Mouse (Mus musculus) MN1 (cell line): ENCODE measurements at regions not wholly inside any gene's neighbourhood (a gene's known extent, or its start where the extent isn't known, plus 50 kb on each side); places are given as distances from the start of the nearest gene placed in this dataset.

Experiments used
- DNase-seq: peaks from one replicate; pipeline ENCODE4 v3.0.0-alpha.2; 2016; ENCODE audit warnings: low spot score

DNA sequence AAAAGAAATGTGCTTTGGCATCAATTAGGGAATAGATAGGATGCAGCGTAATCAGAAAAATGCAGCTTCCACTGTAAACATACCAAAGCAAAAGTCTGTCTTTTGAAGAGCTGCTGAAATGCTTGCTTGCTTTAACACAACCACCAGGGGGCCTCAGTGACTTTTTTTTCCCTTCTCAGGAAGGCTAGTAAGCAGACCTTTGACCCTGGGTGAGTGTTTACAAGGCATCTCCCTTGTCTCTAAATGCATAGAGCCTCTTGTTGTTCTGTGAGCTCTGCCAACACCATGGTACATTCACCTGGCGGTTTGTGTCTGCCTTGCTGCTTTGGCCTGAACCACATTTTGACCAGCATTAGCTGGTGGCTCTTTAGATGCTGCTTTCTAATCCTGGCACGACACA, 191.9 kb upstream of the C9orf72 start:
- DNase-seq = no peak

DNA sequence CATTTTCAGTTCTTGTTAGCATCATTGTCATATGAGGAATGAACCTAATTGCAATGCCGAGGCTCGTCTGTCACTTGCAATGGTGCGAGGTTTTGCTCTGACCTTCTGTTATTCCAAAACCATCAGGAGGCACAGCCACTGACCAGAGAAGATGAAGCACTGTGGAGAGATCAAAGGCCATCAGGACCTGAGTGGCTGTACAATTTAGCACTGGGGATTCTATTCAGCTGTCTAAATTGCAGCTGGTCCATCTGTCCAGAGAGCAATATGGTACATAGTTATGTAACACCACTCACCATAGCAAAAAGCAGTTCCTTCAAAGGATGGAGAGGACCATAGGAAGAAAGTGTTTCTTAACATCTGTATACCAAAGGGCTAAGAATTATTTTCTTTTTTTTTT, 187.5 kb upstream of the C9orf72 start:
- no peak for DNase-seq

DNA sequence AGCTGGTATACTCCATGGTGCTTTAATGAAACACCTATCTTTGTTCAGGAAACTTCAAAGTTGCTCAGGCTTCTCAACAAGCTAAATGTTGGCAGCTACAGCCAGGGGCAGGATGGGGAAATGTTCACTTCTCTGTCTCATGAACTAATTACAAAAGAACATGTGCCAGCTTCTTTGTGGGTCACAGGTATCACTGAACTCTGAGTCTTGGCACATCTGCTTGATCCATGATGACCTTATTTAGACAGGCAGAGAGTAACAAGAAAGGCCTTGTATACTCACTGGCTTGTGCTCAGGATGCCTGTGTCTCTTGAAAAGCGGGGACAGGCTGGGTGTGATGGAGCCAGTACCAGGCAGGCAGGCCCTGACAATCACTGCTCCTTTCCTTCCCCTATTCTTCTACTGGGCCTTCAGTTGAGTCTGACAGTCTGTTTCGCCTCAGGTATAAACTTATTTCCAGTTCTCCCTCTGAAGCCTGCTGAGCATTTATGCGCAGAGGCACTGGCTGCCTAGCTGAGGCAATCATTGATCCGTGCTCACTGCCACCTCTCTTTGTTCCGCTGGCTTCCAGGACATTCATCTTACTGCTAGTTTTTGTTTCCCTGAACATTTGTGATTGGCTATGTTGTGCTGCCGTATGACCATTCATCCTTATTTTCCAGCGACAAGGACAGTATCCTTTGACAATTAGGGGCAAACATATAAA, 179.5 kb upstream of the C9orf72 start:
- DNase-seq = no peak

DNA sequence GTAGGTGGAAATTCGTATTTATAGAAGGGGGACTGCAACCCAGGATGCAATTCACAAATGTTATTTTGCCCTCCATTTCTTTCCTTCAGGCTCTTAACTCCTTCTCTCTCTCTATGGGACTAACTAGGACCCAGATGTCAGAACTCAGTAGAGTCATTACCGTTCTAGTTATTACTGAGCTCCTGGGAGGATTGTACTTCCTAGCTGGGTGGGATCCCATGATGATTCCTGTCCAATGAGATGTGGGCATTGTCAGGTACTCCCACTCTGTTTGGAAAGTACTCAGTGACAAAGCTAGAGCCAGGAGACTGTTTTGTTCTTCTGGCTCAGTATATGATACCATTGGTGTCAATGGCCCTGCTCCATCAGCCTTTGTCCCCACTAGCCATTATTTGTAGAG, 178.1 kb upstream of the C9orf72 start:
- no peak for DNase-seq

DNA sequence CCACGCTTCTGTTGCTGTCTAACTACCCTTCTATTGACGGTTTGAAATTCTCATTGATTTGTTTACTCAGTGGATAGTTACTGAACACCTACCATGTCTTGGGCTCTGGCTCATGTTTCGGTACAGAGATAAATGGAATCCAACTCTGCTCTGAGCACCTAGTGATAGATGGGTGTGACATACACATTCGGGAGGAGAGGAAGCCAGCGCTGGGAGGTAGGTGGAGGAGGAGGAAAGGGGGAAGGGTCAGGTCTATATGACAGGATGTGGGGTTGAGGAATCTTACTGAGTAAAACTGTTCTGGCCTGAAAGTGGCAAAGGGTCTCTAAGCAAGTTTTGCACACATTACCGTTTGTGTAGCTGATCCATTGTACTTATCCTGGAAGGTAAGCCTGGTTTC, 177.6 kb upstream of the C9orf72 start:
- DNase-seq = no peak

DNA sequence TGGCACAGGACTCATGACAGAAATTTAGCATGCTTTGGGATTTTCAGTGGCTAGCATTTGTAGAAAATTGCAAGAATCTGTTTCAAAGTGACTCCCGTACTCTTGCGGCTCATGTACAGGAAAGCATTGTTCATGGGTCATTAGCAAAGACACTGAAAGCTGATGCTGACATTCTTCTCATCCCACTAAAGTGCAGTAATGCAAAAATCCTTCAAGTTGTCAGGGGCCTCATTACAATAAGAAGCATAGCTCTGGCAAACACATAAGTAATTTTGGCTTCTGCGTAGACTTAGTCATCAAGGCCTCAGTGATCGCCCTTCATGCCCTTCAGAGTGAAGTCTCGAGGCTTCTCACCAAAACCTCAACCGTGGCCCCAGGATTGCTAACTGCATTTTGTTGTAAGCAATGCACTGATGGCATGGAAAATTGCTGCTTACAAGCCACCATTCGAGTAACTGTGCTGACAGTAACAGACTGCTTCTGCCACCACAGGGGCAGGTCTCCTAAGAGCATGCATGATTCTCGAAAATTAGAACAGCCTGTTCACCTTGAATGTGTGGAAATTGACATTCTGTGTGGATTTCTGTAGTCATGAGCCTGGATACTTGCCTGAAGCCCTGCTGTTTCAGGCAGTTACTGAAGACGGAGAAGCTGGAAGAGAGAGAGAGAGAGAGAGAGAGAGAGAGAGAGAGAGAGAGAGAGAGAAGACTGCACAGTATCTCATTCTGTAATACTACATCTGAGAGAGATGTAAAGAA, 176.6 kb upstream of the C9orf72 start:
- DNase-seq = no peak

DNA sequence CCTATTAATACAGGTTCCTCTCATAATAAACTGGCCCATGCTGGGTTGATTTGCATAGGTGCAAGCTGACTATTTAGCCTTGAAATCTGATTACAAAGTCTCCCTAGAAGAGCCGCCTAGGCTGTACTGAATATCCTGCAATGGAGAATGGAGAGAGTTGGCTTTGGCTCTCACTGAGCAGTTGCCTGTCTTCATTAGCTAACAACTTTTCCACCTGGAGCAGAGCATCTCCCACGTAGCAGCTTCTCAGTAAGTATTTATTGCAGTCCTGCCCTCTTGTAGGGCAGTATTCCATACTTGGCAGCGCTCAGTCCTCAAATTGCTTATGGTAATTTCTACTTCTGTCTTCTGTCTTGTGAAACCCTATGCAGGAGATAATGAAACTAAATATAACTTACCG, 175.8 kb upstream of the C9orf72 start:
- DNase-seq = no peak

DNA sequence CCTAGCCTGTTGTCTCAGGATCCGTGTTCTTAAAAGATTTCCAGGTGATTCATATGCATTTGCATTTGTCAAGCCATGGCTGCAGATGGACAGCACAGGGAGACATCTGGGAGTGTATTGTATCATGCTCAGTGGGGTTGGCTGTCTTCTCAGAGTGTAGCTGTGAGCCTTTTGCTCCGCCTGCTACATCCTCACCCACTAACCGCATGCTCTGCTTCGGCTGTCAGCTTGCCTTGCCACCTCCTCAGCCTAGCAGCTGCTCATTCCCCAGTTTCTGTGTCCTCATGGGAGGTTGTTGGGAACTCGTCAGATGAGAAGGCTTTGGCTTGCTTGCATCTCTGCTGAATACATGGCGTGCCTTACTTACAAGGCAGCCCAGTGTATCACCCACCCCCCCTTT, 174.5 kb upstream of the C9orf72 start:
- no peak for DNase-seq

DNA sequence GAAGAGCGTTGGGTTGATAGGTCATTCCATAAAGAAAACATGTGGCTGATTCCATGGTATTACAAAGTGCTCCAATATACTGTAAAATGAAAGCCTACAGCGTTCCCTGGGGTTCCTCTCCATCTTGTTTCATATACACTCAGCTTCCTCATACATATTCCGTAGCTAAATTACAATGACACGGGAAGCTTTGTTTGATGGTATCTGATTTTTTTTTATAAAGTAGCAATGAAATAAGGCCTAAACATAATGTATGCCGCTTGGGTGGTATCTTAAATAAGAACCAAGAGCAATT, 169.6 kb upstream of the C9orf72 start:
- no peak for DNase-seq

DNA sequence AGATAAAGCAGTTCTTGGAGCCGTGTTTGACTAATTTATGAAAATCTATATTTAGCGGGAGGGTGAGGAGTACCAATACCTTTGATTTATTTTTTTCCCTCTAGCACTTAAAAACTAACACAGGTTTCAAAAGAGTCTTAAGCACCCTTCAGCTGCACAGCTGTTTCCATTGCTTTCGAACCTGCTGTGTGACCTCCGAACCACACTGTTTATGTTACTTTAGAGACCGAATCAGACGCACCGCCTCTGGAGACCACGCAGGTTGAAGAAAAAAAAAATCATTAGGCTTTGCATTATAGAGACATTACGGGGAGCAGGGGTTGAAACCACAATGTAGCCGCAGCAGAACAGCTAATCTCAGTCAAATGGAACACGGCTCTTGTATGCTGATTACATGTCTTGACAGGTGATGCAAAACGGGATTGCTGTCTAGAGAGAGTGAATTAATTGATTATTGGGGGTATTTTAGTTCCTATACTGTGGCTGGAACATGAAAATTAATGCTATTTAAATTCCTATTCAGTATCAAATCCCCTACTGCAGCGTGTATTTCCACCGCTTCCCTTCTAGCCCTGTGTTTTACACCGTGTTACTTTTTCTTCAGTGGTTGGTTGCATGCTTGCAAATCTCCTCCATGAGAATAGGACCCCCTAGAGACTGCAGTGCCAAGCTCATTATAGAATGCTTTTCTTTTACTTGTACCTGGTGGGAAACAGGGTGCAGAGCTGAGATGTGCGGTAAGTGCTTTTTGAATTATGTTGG, 169.0 kb upstream of the C9orf72 start:
- no peak for DNase-seq

DNA sequence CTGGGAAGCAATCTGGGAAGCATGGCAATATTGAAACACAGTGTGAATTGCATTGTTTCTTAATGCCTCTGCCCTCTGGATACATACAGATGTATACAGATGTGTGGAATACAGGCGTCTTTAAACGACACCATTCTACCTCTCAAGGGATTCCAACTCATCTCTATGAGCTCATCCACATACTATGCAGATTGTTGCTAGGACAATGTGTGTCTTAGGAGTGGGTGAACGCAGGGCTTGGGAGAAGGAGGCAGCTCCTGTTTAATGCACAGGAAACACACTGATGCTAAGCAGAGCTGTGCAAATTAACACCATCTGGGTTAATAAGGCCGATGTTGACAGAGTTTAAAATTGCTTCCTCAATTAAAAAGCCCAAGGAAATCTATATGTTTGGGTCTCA, 149.8 kb upstream of the C9orf72 start:
- no peak for DNase-seq

DNA sequence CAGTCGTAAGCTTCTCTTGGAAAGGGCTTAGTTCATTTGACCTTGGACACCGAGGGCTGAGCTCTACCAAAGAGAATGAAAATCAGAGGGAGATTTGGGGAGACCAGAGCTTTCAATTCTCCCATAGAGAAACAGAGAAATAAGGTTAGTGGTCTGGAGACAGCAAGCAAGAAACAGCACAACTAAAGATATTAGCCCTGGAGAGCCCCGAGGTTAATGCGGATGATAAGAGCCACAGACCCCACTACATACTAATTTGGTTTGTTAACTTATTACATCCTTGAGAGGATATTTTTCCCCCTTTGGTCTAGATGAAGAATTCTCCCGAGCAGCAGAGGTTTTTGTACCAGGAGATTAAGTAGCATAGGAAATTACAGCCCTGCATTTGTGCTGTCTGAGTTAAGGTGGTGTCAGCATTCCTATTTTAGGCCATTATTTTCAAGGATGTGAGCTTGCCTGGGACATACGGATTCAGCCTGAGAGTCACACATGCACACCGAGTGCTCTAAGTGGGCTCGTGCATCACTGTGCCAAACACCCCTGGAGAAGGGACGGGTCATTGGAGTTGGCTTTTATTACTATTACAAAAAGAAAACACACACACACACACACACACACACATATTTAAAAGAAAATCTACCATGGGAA, 147.4 kb upstream of the C9orf72 start:
- DNase-seq = no peak

DNA sequence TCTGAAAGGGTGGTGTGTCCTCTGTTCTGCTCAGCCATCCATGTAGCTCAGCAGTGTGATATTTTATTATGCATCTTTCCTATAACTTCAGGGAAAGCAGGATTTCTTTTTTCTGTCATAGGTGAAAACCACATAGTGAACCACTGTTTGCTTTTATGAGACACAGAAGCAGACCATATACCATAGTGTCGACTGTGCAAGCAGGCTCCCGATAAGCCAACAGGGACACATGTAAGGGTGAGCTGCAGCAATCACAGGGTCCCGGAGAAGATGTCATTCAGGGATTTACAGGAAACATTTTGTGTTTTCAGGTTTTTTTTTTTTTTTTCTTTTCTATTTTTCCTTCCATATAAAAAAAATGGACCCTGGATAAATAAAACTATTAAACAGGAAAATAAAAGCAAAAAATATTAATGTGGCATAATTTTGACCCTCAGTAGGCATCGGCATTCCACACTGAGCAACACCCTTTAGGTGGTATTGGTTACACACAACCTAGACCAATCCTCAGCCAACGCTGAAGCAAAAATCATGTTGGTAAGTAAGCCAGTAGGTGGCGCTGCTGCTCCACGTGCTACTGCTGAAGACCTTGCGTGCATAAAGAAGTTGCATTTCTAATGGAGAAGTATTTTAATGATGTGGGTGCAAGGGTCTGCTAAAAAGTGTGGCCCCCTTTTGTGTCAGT, 146.7 kb upstream of the C9orf72 start:
- peak; percentile 34 for DNase-seq

DNA sequence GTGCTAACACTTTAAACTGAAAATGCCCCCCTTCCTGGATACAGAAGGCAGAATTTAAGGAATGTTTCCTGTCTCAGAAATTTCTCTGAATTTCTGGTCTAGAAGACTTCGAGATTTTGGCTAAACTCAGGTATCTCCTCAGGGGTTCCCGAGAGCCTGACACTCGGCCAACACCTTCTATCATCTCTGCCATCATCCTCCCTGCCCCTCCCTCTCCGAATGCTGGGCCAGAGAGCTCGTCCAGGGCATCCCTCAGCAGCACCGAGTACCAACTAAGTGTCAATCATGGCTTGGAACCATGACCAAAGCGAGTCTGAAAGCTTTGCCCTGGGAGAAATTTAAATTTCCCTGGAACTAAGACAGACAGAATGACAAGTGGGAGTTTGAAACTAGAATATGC, 138.2 kb upstream of the C9orf72 start:
- DNase-seq = no peak

DNA sequence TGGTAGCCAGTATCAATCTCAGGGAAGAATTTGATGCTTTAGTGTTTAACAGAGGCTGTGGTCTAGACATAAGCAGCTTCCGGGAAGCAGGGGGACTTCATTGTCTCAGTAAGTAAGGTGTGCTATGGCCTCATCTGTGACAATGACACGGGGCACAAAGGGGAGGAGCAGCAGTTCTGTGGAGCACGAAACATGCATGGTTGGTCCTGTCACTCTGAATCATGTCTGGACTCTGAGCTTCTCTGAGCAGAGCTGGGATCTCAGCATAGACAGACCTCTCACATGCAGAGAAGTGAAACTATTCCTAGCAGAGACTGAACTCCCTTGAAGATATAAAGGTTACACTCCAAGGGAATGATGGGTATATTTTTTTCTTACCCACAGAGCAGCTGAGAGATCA, 136.2 kb upstream of the C9orf72 start:
- no peak for DNase-seq

DNA sequence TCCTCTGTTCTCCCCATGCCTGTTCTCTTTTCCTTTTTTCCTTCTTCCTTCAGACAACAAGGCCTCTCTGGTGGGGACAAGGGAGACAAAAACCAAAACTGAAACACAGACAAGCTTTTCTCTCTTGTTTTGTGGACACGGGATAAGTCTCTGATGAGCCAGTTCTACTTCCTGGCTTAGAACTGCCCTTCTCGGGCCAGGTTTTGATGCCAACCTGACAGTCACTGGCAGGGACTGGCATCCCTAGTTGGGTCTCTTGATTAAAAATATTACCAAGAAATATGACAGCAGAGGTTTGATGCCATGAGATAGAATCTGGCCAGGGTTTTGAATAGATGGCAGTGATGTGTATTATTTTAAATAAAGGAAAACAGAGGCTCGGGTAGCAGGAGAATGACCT, 133.4 kb upstream of the C9orf72 start:
- DNase-seq = no peak

DNA sequence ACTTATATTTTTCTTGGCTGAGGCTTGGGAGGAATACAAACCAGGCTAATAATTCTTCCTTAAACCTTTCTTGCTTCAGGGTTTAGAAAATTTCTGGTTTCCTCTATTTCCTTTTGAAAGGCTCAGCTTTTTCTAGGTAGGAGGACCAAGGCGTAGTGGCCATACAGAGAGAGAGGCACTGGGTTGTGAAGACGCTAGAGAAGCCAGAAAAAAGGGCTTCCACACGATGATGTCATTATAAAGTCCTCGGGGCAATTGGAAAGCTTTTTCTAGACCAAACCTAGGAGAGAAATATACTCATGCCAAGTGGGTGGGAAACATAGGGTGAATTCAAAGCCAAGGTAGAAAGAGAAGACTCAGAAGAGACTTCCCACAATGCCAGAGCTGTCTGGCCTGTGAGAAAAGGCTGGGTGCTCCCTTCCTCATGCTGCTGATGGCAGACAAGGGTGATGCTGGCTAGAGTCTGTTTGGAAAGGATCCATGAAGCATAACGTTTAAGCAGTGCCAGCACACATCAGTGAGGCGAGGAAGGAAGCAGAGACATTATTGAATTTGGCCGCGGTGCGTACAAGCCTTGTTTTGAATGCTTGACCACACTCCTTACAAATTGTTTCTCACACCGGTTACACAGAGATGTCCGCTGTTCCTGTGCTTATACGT, 131.1 kb upstream of the C9orf72 start:
- DNase-seq = no peak

DNA sequence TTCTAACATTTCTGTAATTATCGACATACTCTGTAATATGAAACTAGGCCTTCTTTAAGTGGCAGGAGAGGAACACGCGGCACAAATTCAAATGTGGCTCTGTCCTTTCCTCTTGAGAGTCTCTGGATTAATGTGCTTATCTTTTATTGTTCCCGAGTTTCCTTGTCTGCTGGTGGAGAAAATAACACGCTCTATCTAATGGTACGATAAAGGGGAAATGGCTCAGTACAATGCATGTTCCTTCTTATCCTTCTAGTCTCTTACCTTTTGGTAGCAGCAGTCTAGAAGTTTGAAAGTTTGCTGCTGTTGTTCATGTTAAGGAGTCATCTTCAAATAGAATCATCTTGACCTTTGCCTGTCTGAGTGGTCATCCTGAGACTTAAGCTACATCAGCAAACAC, 130.1 kb upstream of the C9orf72 start:
- no peak for DNase-seq

DNA sequence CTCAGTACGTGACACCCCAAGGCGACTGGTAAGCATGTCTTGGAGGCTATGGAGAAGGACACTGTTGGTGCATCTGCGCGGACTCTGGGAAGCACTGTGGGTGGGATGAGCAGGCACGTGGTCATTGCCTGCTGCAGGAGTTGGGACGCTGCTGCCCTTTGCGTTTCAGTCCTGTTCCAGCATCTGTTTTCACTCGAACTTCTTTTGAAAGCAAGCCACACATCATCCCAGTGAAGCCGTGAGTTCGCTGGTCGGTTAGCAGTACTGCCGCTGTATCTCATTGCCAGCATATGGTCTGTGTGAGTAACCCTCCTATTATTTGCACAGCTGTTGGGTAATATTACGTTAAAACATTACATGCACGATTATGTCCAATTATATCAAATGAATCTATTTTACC, 128.1 kb upstream of the C9orf72 start:
- no peak for DNase-seq

DNA sequence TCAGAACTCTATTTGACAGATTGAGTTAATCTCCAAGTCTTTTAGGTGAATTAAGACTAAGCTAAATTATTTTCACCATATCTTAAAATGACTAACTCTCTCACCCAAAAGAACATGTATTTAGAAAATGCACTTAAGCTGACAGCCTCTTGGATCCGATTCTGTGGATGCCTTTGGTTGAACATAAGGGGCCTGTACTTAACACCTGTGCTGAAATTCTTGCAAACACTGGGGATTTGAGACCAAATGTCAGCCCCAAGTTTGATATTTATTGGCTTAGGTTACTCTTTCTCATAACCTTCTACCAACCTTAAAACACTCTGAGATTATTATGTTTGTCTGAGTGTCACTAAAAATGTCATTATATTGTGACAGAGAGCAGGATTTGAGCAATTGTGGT, 126.6 kb upstream of the C9orf72 start:
- DNase-seq = no peak

DNA sequence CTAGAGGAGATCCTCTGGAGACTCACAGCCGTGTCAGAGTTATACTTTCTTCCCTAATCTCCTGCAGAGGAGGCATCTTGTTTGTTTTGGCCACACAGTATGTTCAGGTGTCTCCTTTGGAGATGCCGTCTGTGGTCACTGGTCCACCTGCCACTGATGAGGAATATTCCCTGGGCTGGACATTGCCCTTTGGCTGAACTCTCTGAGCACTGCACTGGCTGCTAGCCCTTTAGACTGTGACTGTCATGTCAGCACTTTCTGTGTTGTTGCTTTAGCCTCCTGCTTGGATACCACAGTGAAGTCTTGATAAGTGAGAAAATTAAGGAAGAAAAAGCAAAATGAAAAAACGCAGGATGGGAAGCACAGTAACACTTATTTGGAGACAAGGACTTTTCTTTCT, 124.5 kb upstream of the C9orf72 start:
- DNase-seq = no peak

DNA sequence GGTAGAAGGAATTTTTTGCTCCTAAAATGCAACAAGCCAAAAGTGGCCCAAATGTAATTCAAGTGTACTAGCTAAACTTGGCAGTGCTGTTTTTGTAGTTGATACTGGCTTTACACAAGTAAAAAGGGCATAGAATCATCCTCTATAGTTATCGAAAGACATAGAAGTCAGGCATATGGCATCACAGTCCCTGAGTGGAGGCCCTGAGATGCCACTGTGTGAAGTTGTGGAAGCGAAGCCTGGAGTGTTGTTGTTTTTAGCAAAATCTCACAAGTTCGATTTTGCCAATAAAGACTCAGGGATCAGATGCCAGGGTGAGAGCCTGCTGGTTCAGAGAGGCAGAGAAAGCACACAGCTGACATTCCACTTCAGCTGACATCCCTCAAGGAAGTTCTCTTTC, 121.6 kb upstream of the C9orf72 start:
- no peak for DNase-seq
